Mouse (Mus musculus) ES-E14 (cell line): ENCODE results near the gene Pou2af1. TPM values are rescaled to one million over a fixed set of nuclear protein-coding genes. Genes with fewer than 3 reads are reported as not detected.

Source experiments
- DNase-seq: peaks from one replicate; pipeline ENCODE4 v3.0.0-alpha.2; 2013; ENCODE audit warnings: low read depth, low spot score
- H3K27ac ChIP-seq: 2 replicates; pipeline ENCODE4 v1.5.1; 2012; ENCODE audit warnings: low read depth, mild to moderate bottlenecking, low read length, moderate library complexity, mixed read lengths; ENCODE audit not compliant: poor library complexity, insufficient read depth, severe bottlenecking
- H3K36me3 ChIP-seq: 2 replicates; pipeline ENCODE4 v1.6.1; 2012; ENCODE audit warnings: mild to moderate bottlenecking, low read length, moderate library complexity, mixed read lengths; ENCODE audit not compliant: control insufficient read depth, poor library complexity, insufficient read depth, severe bottlenecking
- H3K4me1 ChIP-seq, 2 experiments: fragments of 150-350 bp in 1 of 2; sonication (generic) in 1 of 2; 2 replicates each; pipeline ENCODE4 v1.6.1; 2012; ENCODE audit warnings: low read length in 2 of 2, mild to moderate bottlenecking in 1 of 2, mixed read lengths in 1 of 2; ENCODE audit not compliant: control insufficient read depth in 2 of 2, insufficient read depth in 2 of 2, poor library complexity in 1 of 2
- H3K4me3 ChIP-seq, 2 experiments: fragments of 150-350 bp in 1 of 2; sonication (generic) in 1 of 2; 2 replicates each; pipeline ENCODE4 v1.5.1; 2012; ENCODE audit warnings: low read length in 2 of 2, low read depth in 1 of 2, mild to moderate bottlenecking in 1 of 2, mixed read lengths in 1 of 2; ENCODE audit not compliant: insufficient read depth in 1 of 2, poor library complexity in 1 of 2, severe bottlenecking in 1 of 2
- H3K9ac ChIP-seq: 2 replicates; pipeline ENCODE4 v1.6.1; 2012; ENCODE audit warnings: low read depth, mild to moderate bottlenecking, low read length, mixed read lengths; ENCODE audit not compliant: poor library complexity, insufficient read depth, severe bottlenecking
- H3K9me3 ChIP-seq: fragments of 150-350 bp; sonication (generic); 2 replicates; pipeline ENCODE4 v1.6.1; 2012; ENCODE audit warnings: low read depth, mild to moderate bottlenecking, low read length; ENCODE audit not compliant: control insufficient read depth, insufficient read depth
- CHD2 ChIP-seq: IDR thresholded peaks from 2 replicates; pipeline ENCODE4 v1.6.1; 2014; ENCODE audit warnings: mild to moderate bottlenecking, low read depth, low read length, inconsistent platforms
- HCFC1 ChIP-seq: IDR thresholded peaks from 2 replicates; pipeline ENCODE4 v1.6.1; 2012; ENCODE audit warnings: low read length, inconsistent platforms, borderline replicate concordance; ENCODE audit not compliant: insufficient read depth
- MAFK ChIP-seq: IDR thresholded peaks from 2 replicates; pipeline ENCODE4 v1.6.1; 2014; ENCODE audit warnings: mild to moderate bottlenecking, low read depth, low read length, inconsistent platforms; ENCODE audit not compliant: insufficient read depth
- ZC3H11A ChIP-seq: IDR thresholded peaks from 2 replicates; pipeline ENCODE4 v1.6.1; 2012; ENCODE audit warnings: low read depth, mild to moderate bottlenecking, inconsistent platforms, low read length, borderline replicate concordance
- ZNF384 ChIP-seq: IDR thresholded peaks from 2 replicates; pipeline ENCODE4 v1.6.1; 2012; ENCODE audit warnings: low read depth, low read length, inconsistent platforms
- in situ Hi-C, 2 experiments: fragments of 600-800 bp; cut with MboI; formaldehyde crosslinking; loops; one replicate each; pipeline ENCODE4 v1.15.1; 2025; ENCODE audit warnings: low sequenced_read_pairs in 2 of 2, inconsistent platforms in 1 of 2; ENCODE audit not compliant: unreplicated experiment in 2 of 2
- total RNA-seq: library from RNA; depleted of rRNA; stranded (reverse); fragments of 300-350 nt; gene quantifications from 2 replicates; pipeline ENCODE4 v1.2.3, GENCODE M21; 2012

Pou2af1 gene
- total RNA-seq, 1 experiment: 0.49 TPM

- TF ChIP-seq ZNF384 (no peak), ZC3H11A (no peak), HCFC1 (no peak), CHD2 (no peak), MAFK (no peak)
- no peaks in the 10 kb centered on the region for H3K9me3 ChIP-seq
- in situ Hi-C loops: no loop called here
Observed at GRCm38 (mm10) chr9:51258426-51258825, 44.9 kb downstream of the Pou2af1 start.

DNA sequence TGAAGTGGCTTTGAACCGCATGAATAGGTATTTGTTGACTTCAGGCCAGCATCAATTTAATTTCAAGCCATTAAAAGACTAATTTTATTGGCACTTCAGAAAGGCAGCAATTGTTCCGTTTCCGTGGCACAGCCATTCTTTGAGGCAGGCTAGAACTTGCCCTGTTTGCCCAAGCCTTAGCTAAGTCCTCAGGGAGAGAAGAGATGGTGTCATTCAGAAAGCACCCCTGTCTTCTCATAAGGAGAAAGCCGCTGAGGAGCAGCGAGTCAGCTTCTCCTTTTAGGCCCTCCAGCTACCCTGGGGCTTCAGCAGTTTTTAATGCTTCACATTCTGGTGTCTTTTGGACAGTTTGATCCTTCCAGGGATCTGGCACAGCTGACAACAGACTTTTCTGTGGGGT, 55.3 kb downstream of the Pou2af1 start:
- TF ChIP-seq ZNF384 (no peak), ZC3H11A (no peak), HCFC1 (no peak), CHD2 (no peak), MAFK (no peak)
- in situ Hi-C loops: no loop called here
- peaks cover 0 to 2% of the 10 kb centered on the region in 2 experiments; a peak in 1 of 4 replicates for H3K4me1 ChIP-seq
- H3K9ac ChIP-seq: no peak overlapping the region
- no peaks in the 10 kb centered on the region for H3K9me3 ChIP-seq
- H3K36me3 ChIP-seq: no peaks in the 10 kb centered on the region
- no peak for DNase-seq
- H3K4me3 ChIP-seq: no peak overlapping the region
- H3K27ac ChIP-seq: no peak overlapping the region

More at GRCm38 (mm10) chr9:51258426-51258825, 44.9 kb downstream of the Pou2af1 start:
- no peaks in the 10 kb centered on the region for H3K4me1 ChIP-seq
- DNase-seq: no peak
- H3K36me3 ChIP-seq: no peaks in the 10 kb centered on the region
- no peak overlapping the region for H3K27ac ChIP-seq
- no peak overlapping the region for H3K9ac ChIP-seq
- no peak overlapping the region for H3K4me3 ChIP-seq

- Histone ChIP-seq H3K4me3 (no peak overlapping the region), H3K27ac (no peak overlapping the region), H3K9me3 (no peaks in the 10 kb centered on the region), H3K9ac (no peak overlapping the region), H3K36me3 (no peaks in the 10 kb centered on the region), H3K4me1 (peaks cover 0 to 2% of the 10 kb centered on the region in 2 experiments; a peak in 1 of 4 replicates)
- DNase-seq: no peak
- TF ChIP-seq MAFK (no peak), CHD2 (no peak), ZNF384 (no peak), ZC3H11A (no peak), HCFC1 (no peak)
- in situ Hi-C loops: no loop called here
Observed at GRCm38 (mm10) chr9:51271073-51271472, 57.6 kb downstream of the Pou2af1 start.

DNA sequence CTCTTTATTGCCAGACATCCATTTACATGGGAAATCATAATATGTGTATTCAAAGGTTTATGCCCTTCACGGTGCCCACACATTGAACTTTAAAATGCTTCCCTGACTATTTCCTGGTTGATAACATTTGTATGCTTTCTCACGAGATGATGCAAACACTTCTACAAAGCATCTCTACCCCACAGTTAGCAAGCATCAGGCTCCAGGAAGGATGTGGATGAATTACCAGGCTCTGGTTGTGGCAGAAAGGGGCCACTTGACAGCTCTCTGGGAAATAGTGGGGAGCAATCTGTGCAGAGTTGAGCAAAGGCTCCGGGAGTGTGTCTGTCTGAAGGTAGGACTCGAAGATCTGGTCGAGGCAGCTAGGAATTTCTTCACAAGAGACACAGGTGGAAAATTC, 58.6 kb downstream of the Pou2af1 start:
- Histone ChIP-seq H3K4me1 (peaks cover 0 to 2% of the 10 kb centered on the region in 2 experiments; a peak in 1 of 4 replicates), H3K9me3 (no peaks in the 10 kb centered on the region), H3K27ac (no peak overlapping the region), H3K4me3 (no peak overlapping the region), H3K9ac (no peak overlapping the region), H3K36me3 (no peaks in the 10 kb centered on the region)
- TF ChIP-seq CHD2: no peak
- in situ Hi-C loops: no loop called here
- DNase-seq: no peak

DNA sequence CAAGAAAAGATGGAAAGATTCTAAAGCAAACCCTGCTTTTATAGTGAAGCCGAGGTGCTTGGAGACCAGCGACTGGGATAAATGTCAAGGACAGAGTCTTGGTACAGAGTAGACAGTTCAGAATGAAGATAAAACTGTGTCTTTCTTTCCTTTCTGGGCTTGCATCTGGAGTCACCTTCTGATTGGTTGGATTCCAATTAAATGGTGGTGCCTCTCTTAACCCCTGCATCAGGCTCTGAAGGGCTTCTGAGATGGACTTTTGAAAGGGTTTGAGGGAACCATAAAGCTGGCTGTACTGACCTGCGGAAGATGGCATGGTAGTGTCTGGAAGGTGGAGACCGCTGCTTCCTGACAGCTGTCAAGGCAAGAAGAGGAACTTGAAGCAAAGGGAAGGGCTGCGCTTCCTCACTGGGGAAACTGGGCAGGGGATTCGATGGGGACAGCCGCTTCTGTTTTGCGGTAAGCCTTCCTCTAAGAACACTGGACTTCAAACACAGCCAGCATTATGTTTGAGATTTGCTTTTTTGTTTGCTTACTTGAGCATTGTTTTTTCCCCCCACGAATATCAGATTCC, 60.2 kb downstream of the Pou2af1 start:
- Histone ChIP-seq H3K27ac (no peak overlapping the region), H3K36me3 (no peaks in the 10 kb centered on the region), H3K9ac (no peak overlapping the region), H3K4me1 (peaks cover 0 to 2% of the 10 kb centered on the region in 2 experiments; a peak in 1 of 4 replicates), H3K4me3 (no peak overlapping the region), H3K9me3 (no peaks in the 10 kb centered on the region)
- in situ Hi-C loops: no loop called here
- DNase-seq: no peak
- TF ChIP-seq CHD2: no peak
